Mouse (Mus musculus) megakaryocyte, adult 5-6 weeks (primary cell): ENCODE results near the gene Zfp526. TPM values are rescaled to one million over a fixed set of nuclear protein-coding genes. Genes with fewer than 3 reads are reported as not detected.

Experiments used
- ATAC-seq: 2 replicates; pipeline ENCODE4 v1.8.0; 2016; ENCODE audit warnings: mild to moderate bottlenecking, inconsistent platforms; ENCODE audit not compliant: poor library complexity, severe bottlenecking
- total RNA-seq, 2 experiments: library from RNA; stranded (forward) in 1 of 2; stranded (reverse) in 1 of 2; fragments of 153-499, 151-499 nt in 1 of 2; fragments of 221-1000, 200-1000 nt in 1 of 2; gene quantifications; 2 replicates each; pipeline versions ENCODE4 v1.2.3 to v1.2.4; 2015 to 2017

Gene Zfp526
- total RNA-seq (2015), result 7.2 and 7.6 TPM in 2 replicates
- 5.2 and 8.3 TPM in 2 replicates for total RNA-seq (2017)

DNA sequence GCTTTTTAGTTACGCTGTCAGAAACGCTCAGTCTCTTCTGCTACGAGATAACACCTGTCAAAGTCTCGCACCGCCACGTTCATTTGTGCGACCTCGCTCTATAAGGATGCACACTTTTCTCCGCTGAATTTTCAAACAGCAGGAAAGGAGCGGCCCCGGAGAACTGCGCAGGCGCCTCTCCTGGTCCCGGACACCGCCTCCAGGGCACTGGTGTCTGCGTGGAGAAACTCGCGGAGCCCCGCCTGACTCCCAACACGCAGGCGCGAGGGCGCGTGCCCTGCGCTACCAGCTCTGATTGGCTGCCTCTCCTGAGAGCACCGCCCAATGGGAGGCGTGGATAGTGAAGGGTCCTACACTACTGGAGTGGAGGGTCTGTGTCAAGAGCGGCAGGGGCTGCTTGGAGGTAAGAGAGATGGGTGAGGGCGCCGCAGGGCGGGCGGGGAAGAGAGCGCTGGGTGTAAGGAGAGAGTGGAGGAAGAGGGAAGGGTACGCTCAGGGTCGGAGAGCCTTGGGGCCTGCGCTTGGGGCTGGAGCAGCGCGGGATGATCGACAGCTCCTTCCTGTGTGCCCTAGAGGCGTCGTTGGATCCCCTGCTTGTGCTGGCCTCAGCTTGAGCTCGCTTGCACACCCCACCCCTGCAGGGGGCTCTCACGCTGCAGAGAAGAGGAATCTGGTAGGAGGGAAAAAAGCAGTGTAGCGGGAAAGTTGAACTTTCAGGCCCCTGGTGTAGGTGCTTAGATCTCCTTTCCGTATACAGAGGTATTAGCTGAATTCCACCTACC, at the start of gene Zfp526:
Gene Zfp526 (plus strand): TSS at position 324 of the 782 bp plus-strand sequence.
- peak; percentile 72 for ATAC-seq

DNA sequence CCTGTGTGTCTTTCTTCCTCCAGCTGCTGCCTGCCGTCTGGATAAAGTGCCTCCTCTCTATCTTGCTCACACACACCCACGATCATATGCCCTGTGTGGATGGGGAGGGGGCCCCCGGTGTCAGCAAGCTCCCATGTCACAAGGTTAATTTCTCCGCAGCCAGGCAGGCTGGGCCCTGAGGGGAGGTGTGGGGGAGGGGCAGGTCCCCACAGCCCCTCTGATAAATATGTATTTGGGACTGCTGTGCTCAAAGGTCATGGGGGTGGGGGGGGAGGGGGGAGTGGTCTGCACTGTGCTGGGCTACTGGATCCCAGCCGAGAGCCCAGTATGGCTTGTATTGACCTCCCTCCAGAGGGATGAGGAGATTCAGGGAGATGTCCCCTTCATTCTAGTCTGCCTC, 48.6 kb upstream of the Zfp526 start:
- ATAC-seq, result no peak

DNA sequence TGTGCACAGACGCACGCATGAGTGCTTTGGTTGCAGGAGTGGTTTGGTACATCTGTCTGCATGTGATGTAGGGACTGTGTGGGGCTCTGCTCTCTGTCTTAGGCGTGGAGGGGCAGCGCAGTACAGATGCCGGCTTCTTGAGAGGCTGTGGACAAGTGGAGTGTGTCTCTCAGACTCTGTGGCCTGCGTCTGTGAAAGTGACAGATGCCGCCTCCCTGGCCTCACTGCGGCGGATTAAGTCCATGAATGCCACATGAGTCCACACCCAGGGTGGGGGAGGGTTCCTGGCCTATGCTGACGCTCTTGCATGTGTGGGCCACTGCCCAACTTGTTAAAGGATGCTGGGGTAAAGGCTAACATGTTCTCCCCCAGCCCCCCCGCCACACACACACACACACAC, 46.9 kb upstream of the Zfp526 start:
- no peak for ATAC-seq

DNA sequence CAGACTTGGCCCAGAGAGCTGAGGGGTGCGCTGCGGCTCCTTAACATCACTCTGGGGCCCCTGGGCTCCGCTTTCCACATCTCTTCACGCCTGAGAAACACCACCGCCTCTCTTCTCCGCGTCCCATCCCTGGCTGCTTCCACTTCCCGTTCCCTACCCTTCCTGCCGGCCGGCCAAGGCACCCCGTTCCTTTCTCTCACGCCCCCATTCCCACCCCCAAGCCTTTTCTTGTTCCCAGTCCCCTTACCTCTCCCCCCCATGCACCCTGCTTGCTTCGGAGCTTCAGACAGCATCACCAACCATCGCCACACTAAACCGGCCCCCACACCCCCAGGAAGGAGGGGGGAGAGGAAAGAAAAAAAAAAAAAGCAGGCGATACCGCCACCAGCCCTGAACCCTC, 42.9 kb upstream of the Zfp526 start:
- no peak for ATAC-seq

DNA sequence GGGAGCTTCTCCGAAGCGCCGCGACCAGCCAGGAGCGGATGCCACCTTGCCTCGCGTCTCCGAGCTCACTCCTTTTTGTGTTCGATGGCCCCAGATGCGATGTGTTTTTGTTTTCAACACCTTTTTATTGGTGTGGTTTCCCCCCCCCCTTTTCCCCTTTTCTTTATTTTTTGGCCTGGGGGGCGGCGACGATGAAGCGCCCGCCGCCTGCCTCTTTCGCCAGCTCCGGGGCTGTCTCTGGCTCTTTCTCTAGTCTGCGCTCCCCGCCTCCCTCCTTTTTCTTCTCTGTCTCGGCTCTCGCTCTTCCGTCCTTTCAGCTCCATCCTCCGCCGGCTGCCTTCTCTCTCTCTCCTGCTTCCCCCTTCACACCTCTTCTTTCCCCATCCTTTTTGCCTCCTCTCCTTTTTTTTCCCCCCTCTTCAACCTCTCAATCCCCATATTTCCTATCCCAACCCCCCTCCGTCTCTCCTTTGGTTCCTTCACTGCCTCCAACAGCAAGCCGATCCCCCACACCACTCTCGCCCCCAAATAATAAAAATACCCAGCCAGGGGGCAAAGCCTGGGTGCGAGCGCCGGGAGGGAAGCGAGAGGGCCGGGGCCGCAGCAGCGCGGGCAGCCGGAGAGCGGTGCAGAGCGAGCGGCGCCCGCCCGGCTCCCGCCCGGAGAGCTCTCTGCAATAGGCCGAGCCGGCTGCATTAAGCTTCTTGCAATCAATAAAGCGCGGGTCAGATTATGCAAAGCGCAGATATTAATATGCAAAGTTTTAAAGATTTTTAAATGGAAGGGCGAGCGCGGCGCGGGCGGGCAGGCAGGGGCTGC, 42.2 kb upstream of the Zfp526 start:
- no peak for ATAC-seq

DNA sequence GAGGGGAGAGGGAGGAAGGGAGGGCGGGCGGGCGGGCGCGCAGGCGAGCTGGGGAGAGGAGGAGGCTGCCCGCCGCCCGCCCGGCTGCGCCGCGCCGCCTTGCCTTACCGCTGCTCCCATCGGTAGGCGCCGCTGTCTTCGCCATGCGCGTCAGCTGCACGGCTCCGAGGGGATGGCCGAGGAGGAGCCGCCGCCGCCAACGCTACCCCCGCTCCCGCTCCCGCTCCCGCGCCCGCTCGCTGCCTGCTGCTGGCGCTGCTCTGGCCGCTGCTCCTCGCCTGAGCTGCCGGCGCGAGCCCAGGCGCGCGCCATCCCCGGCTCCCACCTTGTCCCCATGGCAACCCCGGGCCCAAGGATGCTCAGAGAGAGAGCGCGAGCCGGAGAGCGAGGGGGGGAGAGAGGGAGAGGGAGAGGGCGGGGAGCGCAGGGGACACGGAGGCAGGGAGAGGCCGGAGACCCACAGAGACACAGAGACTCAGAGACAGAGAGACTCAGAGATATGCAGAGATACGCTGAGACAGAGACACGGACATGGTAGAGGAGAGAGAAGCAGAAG, 41.5 kb upstream of the Zfp526 start, which contains the start of gene Pou2f2:
Gene Pou2f2 (minus strand): TSS at position 121 of the 556 bp plus-strand sequence.
- ATAC-seq, result peak; percentile 38; the same call in 1 of the 2 replicates

DNA sequence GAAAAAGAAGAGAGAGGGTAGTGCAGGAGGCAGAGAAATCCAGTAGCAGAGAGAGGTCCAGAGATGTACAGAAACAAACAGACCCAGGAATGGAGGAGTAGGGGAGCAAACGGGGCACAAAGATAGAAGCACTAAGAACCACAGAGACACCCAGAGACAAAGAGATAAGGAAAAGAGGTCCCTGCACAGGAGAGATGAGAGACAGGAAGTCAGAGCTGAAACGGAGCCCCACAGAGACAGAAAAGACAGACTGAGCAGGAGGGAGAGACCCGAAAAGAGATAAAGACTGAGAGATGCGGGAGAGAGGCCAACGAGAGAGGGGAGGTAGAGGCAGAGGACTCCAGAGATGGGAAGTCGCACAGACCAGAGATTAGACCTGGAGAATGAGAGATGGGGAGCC, 40.7 kb upstream of the Zfp526 start:
- ATAC-seq, result no peak

DNA sequence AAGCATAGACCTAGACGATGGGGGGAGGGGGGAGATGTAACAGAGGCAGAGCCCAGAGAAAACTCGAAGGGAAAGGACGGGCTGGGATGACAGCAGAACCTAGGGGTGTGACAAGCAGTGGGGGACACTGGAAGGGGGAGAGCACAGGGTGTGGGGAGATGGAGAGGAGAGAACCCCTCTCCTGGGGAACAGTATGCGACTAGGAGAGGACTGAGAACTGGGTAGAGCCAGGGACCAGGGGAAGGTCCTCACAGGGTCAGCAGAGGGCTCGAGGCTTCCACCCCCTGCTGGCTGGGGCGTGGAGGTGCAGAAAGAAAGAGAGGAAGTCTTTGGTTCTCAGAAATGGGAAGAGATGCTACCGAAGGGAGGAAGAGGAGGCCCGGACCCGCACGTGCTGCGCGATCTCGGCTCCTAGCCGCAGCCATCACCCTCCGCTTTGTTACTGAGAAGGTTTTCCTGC, 39.9 kb upstream of the Zfp526 start:
- ATAC-seq, result peak; percentile 98

DNA sequence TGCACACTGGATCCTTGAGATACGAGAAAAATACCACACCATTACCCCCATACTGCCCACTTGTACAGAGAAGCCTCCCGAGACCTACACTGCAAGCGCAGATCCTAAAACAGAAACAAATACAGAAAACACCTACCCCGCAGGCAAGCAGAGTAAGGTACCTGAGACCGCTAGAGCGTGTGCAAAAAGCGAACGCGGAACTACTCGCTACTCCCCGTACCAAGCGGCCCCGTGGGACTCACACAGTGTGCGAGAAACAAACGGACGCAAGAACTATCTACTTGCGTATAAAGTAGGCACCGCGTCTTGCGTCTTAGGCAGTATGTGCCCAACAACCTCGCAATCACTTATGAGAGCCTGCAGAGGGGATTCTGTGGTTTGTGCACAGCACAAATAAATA, 39.4 kb upstream of the Zfp526 start:
- ATAC-seq, result peak; percentile 34; the same call in 1 of the 2 replicates

DNA sequence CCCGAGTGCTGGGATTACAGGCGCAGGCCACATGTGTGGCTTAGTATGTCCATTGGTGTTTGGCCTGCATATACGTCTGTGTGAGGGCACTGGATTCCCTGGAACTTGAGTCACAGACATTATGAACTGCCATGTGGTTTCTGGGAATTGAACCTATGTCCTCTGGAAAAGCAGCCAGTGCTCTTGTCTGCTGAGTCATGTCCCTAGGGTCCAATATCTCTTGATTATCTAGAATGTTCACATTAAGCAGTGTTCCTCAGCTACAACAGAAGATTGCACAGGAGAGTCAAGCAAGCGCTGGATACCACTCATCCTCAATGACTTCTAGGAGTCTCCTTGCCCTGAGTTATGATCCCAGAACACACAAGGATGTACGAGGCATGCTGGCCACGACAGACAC, 37.1 kb upstream of the Zfp526 start:
- no peak for ATAC-seq

DNA sequence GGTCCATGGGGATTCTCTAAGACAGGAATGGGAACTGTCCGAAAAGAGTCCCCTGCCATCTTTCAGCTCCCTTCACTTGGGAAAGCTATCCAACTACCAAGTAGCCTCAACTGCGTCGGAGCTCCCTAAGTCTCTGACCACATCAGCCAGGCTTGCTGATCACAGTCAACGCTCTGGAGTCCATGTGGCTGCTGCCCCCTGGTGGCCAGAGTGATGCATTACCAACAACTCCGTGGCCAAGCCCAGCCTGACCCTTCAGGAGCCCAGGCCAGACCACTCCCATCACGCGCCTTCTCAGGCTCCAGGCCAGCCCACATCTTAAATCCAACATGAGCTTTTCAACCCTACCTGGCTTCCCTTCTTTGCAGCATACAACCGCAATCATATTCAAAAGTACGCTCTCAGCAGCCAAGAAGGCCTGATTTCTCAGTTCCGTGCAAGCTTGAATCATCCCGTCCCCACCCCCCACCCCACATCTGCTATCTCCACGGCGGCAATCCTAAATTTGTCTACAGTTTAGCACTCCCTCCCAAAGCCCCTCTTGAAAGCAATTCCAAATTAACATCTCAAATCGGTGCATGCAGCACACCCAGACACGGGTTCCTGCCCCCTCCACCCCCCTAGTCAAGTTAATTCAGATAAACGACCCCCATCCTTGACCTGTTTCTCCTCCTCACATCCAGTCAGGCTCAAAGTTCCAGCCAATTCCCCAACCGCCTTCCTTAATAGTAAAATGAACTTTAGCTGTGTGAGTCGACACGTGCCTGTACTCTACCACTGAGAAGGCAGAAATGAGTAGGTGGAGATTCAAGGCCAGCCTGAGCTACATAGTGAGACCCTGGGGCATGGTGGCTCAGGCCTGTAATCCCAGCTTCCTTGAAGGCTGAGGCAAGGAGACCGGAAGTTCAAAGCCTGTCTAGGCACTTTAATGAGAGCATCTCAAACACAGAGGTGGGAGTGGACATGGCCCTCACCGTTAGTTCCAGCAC, 33.3 kb upstream of the Zfp526 start:
- peak; percentile 100 for ATAC-seq

DNA sequence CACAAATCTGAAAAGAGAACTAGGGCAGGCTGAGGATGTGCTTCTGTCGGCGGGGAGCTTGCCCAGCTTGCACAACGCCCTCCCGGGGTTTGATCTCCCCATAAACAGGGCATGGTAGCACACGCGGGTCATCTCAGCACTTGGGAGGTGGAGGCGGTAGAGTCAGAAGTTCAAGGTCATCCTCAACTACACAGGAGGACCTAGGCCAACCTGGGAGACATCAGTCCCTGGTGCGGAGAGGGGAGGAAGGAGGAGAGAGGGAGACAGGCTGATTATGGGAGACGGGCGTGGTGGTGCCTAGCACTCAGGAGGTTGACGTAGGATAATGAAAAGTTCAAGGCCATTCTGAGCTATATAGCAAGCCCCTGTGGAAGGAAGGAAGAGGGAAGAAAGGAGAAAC, 30.4 kb upstream of the Zfp526 start:
- ATAC-seq, result no peak

DNA sequence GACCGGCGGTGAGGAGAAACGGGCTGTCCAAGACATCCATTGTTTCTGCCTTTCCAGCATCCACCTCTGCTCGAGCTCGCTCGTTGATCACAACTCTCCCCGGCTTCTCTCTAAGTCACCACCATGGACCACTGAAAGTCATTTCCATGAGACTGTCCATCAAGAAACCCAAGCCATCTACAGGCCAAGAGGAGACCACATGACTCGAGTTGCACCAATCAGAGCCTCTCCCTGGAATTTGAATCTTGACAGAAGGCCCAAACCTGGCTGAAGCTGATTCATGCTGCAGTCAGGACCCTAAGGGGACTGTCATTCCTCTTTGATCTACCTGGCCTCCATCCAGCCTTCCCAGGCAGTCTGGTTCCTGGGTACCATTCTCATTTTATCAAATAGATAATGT, 29.1 kb upstream of the Zfp526 start:
- no peak for ATAC-seq

DNA sequence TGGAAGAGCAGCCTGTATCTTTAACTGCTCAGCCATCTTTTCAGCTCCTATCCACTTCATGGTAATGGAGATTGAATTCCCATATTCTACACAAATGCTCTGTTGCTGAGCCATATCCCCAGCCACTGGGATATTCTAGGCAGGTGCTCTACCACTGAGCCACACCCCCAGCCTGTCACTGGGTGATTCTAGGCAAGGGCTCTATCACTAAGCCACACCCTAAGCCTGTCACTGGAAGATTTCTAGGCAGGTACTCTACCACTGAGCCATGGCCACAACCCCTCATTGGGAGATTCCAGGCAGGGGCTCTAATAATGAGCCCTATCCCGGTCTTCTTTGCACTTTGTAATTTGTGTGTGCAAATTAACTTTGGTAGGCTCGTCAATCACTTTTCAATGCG, 26.1 kb upstream of the Zfp526 start:
- no peak for ATAC-seq

DNA sequence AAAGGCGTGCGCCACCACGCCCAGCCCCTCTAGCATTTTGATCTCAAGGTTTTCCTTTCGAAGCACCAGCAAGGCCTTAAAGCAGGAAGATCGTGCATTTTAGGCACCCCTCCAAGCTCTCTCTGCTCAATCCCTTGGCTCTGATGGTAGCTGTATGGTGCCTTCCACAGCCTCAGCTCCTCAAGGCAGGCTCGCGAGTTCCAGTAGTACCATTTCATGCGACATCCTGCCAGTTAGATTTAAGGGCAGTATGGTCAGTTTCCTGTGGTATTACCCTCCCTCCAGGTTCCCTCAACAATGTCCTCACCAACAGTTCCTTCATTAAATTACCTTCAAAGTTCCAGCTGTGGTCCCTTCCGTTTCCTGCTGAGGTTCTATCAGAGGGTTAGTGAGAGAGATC, 25.1 kb upstream of the Zfp526 start:
- ATAC-seq, result no peak

DNA sequence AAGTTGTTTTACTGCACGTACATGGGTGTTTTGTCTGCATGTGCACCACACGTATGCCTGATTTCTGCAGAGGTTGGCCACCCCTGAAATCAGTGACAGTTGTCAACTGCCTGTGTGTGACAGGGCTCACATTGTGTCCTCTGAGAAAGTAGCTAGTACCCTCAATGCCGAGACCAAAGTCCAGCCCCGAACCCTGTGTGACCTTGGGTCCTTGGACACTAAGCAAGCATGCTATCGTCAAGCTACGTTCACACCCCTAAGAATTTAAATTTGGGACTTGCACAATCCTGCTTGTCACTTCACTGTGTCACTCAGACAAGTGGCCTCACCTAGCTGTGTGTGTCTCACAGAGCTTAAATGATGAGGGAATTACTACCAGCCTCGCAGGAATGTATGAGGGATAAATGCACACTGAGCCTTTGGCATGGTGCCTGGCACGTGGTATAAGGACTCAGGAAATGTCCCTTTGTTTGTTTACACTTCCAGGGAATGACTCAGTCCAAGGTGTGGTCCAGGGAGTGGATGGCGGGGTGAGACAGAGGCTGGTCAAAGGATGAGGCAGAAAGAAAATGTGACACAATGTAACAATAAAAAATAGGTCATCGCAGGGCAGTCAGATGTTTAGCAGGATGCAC, 23.7 kb upstream of the Zfp526 start:
- no peak for ATAC-seq

DNA sequence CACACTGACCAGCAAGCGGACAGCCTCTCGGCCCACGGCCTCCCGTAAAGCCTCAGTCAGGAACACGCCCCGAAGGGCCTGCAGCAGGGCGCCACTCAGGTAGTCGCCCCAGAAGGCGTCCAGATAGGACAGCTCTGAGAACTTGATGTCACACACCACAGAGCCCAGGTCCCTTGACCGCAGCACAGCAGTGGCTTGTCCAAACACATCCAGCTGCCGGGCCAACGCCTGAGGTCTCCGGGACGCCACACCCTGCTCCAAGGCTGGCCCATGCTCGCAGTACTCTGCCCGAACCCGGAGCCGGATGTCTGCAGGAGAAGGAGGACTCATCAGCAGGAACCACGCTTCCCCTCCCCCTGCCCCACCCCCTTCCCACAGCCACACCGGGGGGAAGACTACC, 17.6 kb upstream of the Zfp526 start:
- no peak for ATAC-seq

DNA sequence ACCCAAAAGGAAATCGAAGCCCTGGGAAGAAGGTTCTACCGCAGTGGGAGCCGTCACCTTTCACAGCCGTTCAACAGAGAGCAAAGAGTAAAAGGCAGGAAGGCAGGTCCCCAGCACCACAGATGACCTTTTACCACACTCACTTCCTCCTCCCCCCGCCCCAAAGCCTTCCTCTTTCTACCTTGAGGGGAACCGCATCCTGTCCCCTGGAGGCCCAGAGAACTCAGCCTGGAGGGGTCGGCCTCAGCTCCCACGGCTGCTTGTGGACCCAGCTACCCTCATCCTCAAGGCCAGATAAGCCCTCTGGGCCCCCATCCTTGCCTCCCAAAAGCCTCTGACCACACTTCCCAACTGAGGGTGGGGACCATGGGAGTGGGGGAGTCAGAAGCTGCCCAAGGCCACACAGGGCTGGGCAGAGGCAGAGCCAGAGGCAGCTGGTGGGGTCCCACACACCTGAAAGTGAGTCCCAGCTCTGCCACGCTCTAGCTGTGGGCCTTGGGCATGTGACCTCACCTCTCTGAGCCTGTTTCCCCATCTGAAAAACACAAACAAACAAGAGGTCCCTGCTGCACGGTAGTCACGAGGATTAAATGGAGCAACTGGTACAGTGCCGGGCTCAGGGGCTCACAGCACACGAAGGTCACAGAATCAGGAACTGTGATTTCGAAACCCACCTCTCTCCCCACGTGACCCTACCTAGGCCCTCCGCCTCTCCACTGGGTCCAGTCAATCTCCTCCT, 15.7 kb upstream of the Zfp526 start:
- peak; percentile 81 for ATAC-seq
